Mouse (Mus musculus) left cerebral cortex, postnatal 25 days (tissue): ENCODE results near the gene Ccdc130. TPM values are rescaled to one million over a fixed set of nuclear protein-coding genes. Genes with fewer than 3 reads are reported as not detected.

Source experiments
- DNase-seq, 2 experiments: peaks; one replicate each; pipeline ENCODE4 v3.0.0; 2022; ENCODE audit warnings: low spot score in 2 of 2, mixed read lengths in 1 of 2
- intact Hi-C: fragments of 180-260 bp; cut with DNase I; formaldehyde crosslinking; loops from one replicate; pipeline ENCODE4 v1.15.1; 2025
- microRNA-seq, 2 experiments: library from miRNA; unstranded; fragments of <30 nt; microRNA quantifications; one replicate each; pipeline ENCODE4 v1.2.0; 2022
- total RNA-seq, 2 experiments: library from RNA; stranded (reverse); gene quantifications; 2 replicates each; pipeline ENCODE4 v1.2.3; 2021

Ccdc130 gene
- total RNA-seq, 2 experiments from 2014 or later = 24.1 to 25.3 TPM

DNA sequence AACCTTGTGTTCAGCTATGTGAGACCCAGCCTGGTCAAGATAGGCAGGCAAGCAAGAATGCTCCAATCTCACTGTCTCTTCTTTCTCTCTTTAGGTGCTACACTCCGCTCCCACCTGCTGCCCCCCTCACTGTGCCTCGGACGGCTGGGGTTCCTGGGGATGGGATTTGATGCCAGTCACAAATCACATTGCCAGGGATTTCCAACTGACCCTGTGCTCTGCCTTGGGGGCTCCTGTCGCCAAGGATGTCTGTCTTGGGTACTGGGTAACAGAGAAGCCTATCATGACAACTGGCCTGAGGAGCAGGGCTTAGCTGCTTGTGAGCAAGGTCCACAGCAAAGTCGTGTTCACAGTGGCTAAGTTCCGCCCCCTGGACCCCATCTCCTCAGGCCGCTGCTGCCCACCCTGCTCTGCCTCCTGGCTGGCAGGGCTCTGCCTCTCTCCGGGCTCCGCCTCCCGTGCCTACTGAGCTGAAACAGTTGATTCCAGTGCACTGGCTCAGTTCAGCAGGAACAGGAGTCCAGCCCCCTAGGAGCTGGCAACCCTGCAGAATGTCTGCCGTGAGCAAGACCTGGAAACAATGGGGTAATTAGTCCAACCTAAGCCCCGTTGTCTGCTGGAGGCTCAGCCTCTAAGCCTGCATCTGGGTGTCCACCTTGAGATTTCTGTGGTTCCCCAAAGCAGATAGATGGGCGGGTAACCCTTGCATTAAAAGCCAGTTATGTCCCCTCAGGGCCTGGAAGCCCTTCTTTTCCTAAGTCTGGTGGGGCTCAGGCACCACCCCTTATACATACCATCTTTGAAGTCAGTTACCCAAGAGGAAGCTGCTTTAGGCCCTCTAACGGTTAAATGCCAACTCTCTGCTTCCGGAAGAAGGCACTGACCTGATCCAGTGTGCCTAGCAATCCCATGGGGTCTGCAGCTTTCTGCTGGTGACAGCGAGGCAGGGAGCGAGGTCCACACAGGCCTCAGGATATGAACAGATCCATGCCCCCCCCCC lies 61.5 kb downstream of the Ccdc130 start:
- intact Hi-C loops = no loop called here
- DNase-seq = no peak

- intact Hi-C loops = no loop called here
- peak in 1 of 2 experiments; percentile 23 for DNase-seq
Observed at GRCm38 (mm10) chr8:84207811-84208210, 62.4 kb downstream of the Ccdc130 start.

Small RNAs within 50 kb of the gene (microRNA-seq; reads per million reads assigned to microRNA genes)
- gene Mir23a (8,739 to 9,620 reads per million in 2 experiments), gene Mir24-2 (0 reads per million in 2 experiments), gene Mir27a (132 to 192 reads per million in 2 experiments), gene Mir3074-2 (0 reads per million in 2 experiments)

Other genes with a start within 250 kb of the Ccdc130 start
- gene Palm3, start 248.9 kb downstream of the Ccdc130 start, total RNA-seq = 1 to 10 TPM; 1.2 to 1.4 TPM
- gene Il27ra, start 227.8 kb downstream of the Ccdc130 start, total RNA-seq = under 1 TPM; 0.16 to 0.62 TPM
- not detected for gene Rln3, start 225.4 kb downstream of the Ccdc130 start, total RNA-seq
- gene Gm10643, start 205.2 kb downstream of the Ccdc130 start, total RNA-seq = 1 to 10 TPM; 3.4 to 4.2 TPM
- 10 to 100 TPM; 21.4 to 24.4 TPM for gene Rfx1, start 203.5 kb downstream of the Ccdc130 start, total RNA-seq
- gene Dcaf15, start 165.6 kb downstream of the Ccdc130 start, total RNA-seq = 10 to 100 TPM; 16.8 to 18.4 TPM
- not detected for gene Podnl1, start 144.4 kb downstream of the Ccdc130 start, total RNA-seq
- gene Cc2d1a, start 122.4 kb downstream of the Ccdc130 start, total RNA-seq = 10 to 100 TPM; 46.6 to 49.4 TPM
- 1 to 10 TPM; 1.4 to 1.6 TPM for gene 4930432K21Rik, start 122.4 kb downstream of the Ccdc130 start, total RNA-seq
- 1 to 10 TPM; 2.6 to 3.2 TPM for gene Nanos3, start 85.2 kb downstream of the Ccdc130 start, total RNA-seq
- 10 to 100 TPM; 13.0 to 13.9 TPM for gene Zswim4, start 33.3 kb downstream of the Ccdc130 start, total RNA-seq
- gene D8Ertd738e, start 20.7 kb downstream of the Ccdc130 start, total RNA-seq = 100 to 1,000 TPM; 145 to 149 TPM
- gene Mri1, start 13.1 kb downstream of the Ccdc130 start, total RNA-seq = 10 to 100 TPM; 13.4 to 15.7 TPM
- 100 to 1,000 TPM; 230 to 263 TPM for gene Cacna1a, start 118.1 kb upstream of the Ccdc130 start, total RNA-seq